Mouse (Mus musculus) kidney, embryonic 14.5 days (tissue): Measurements from ENCODE around the gene Tspan18. TPM values are rescaled to one million over a fixed set of nuclear protein-coding genes. Genes with fewer than 3 reads are reported as not detected.

Experiments
- ATAC-seq: fragments of 200-750 bp; cut with Nextera tagmentation; 2 replicates; pipeline ENCODE4 v1.8.0; 2017; ENCODE audit warnings: moderate number of reproducible peaks, mild to moderate bottlenecking, moderate TSS enrichment, moderate library complexity; ENCODE audit not compliant: low FRiP score, low TSS enrichment
- H3K27ac ChIP-seq: fragments of 300-500 bp; sonication (generic); 2 replicates; pipeline ENCODE4 v1.5.1; 2014; ENCODE audit warnings: low read depth, mild to moderate bottlenecking, low read length, moderate library complexity, mixed read lengths
- H3K27me3 ChIP-seq: fragments of 300-500 bp; sonication (generic); 2 replicates; pipeline ENCODE4 v1.6.1; 2014; ENCODE audit warnings: mild to moderate bottlenecking, low read length; ENCODE audit not compliant: control insufficient read depth, insufficient read depth
- H3K36me3 ChIP-seq: fragments of 300-500 bp; sonication (generic); 2 replicates; pipeline ENCODE4 v1.6.1; 2014; ENCODE audit warnings: low read length, mixed read lengths; ENCODE audit not compliant: control insufficient read depth, insufficient read depth
- H3K4me1 ChIP-seq: fragments of 300-500 bp; sonication (generic); 2 replicates; pipeline ENCODE4 v1.6.1; 2014; ENCODE audit warnings: low read length, mixed read lengths; ENCODE audit not compliant: control insufficient read depth, insufficient read depth
- H3K4me2 ChIP-seq: fragments of 300-500 bp; sonication (generic); replicated peaks from 2 replicates; pipeline ENCODE4 v1.6.1; 2014; ENCODE audit warnings: low read depth, mild to moderate bottlenecking, low read length
- H3K4me3 ChIP-seq: fragments of 300-500 bp; sonication (generic); 2 replicates; pipeline ENCODE4 v1.5.1; 2014; ENCODE audit warnings: mild to moderate bottlenecking, low read length
- H3K9ac ChIP-seq: fragments of 300-500 bp; sonication (generic); 2 replicates; pipeline ENCODE4 v1.6.1; 2014; ENCODE audit warnings: low read depth, mild to moderate bottlenecking, low read length, moderate library complexity
- H3K9me3 ChIP-seq: fragments of 300-500 bp; sonication (generic); 2 replicates; pipeline ENCODE4 v1.6.1; 2016; ENCODE audit warnings: low read length; ENCODE audit not compliant: control insufficient read depth
- WGBS: fragments of 180-500 bp; shearing (Covaris S2); extraction: QIAGEN DNeasy Blood & Tissue Kit; methylation state at CpG from one replicate; pipeline ENCODE4 v1.1.7; 2014; 5-methylcytosine and 5-hydroxymethylcytosine counted together
- polyA plus RNA-seq: library from polyadenylated mRNA; unstranded; fragments of >200 nt; fragmentation: Nextera tagmentation; extraction: Ambion mirVana; gene quantifications from 2 replicates; pipeline ENCODE4 v1.2.1, GENCODE M21; 2014

The Tspan18 gene
- polyA plus RNA-seq, 1 experiment from 2014 or later: 49.2 TPM

DNA sequence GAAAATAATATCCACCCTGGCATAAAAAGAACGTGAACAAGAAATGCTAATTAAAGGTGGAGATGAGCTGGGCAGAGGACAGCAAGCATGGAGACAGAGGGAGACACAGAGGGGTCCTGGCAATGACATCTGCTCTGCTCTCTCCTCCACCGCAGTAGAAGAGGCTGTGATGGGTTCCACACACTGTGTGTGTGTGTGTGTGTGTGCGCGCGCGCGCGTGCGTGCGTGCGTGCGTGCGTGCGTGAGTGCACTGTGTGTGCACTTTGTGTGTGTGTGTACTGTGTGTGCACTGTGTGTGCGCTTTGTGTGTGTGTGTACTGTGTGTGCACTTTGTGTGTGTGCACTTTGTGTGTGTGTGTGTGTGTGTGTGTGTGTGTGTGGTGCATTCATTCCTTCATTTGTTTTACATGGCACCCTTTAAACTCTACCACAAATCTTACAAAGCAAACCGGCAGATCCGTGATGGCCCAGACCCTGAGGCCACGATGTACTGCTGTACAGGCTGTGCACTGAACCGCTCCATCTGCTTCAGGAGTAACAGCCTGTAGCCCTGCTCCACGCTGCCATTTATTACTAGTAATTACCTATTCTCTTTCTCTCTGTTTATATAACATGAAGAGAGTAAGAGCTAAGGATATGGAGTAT lies 156.5 kb downstream of the Tspan18 start:
- no peak for ATAC-seq
- Histone ChIP-seq H3K27me3 (peaks cover 28% of the 10 kb centered on the region), H3K4me1 (peaks cover 29% of the 10 kb centered on the region), H3K4me3 (no peak overlapping the region), H3K27ac (no peak overlapping the region), H3K4me2 (no peak overlapping the region), H3K9ac (no peak overlapping the region), H3K9me3 (no peaks in the 10 kb centered on the region), H3K36me3 (no peaks in the 10 kb centered on the region)
- WGBS: 69% methylated on average over 20 of the region's 20 CpGs

DNA sequence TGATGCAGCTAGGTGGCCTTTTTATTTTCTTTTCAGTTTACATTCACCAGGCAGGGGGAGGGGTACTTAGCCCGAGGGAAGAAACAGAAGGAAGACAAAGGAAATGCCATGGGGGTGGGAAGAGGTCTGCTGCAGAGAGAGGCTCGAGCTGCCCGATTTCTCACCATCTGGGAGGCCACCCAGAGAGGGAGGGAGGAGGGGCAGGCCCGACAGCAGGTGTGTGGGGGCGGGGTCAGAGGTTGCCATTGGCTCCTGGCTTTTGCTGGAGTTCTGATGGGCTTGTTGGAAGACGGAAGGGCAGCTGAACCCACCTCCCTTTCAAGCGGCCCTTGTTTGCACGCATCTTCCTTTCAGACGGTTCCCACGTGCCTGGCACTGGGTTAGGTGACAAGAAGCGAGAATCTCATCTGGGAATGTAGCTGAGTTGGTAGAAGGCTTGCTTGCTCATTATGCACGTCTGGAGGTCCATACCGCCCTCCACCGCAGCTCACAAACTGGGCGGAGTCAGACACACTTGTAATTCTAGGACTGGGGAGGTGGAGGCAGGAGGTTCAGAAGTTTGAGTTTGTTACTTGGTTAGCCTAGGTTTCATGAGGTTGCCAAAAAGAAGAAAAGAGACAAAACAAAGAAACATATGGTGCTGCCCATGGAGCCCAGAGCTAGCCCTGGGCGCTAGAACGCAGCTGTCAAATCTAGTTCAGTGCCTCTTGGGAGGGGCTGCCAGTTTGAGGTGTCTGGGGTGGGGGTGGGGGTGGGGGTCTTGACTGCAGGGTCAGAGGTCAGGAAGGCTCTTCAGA lies 157.2 kb downstream of the Tspan18 start:
- peak; percentile 39 for ATAC-seq
- Histone ChIP-seq H3K27ac (peak overlapping the region; percentile 38; the same call in 1 of the 2 replicates), H3K27me3 (peaks cover 27% of the 10 kb centered on the region), H3K4me1 (peaks cover 29% of the 10 kb centered on the region), H3K9ac (no peak overlapping the region), H3K4me3 (no peak overlapping the region), H3K36me3 (no peaks in the 10 kb centered on the region), H3K9me3 (no peaks in the 10 kb centered on the region), H3K4me2 (peak overlapping the region; percentile 28)
- WGBS: 4% methylated on average over 17 of the region's 17 CpGs

DNA sequence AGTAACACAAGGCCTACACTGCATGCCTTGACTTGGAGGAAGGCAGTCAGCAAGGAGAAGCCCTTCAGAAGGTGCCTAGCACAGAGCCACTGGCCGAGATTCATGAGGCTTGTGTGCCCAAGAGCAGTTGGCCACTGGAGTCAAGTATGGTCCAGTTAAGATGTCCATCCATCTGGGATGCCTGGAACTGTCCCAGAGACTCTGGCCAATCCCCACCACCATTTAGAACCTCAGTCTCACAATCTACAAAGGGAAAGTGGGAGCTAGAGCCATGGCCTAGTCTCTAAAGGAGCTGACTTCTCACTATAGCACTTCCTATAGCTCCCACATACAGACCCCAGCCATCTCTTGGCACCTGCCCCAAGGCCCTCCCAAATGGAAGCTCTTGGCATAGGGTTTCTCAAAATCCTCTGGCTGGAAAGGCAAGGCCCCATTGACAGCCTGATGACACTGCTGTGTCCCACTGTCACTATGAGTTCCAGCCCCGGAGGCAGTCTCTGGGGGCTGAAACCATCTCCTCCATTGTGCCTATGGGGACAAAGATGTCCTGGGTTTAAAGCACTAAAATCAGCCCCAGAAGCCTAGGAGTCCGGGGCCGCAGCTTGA lies 158.0 kb downstream of the Tspan18 start:
- H3K9me3 ChIP-seq: no peaks in the 10 kb centered on the region
- H3K27me3 ChIP-seq: peaks cover 22% of the 10 kb centered on the region
- 22% methylated on average over 4 of the region's 4 CpGs for WGBS
- H3K4me2 ChIP-seq: no peak overlapping the region; the same call in 1 of the 2 replicates
- peaks cover 29% of the 10 kb centered on the region for H3K4me1 ChIP-seq
- ATAC-seq: no peak
- no peak overlapping the region for H3K4me3 ChIP-seq
- peak overlapping the region; percentile 38; the same call in 1 of the 2 replicates for H3K27ac ChIP-seq
- H3K9ac ChIP-seq: 0 out of 2 replicates have a peak overlapping the region, but pooled peaks have one; percentile 18
- H3K36me3 ChIP-seq: no peaks in the 10 kb centered on the region

DNA sequence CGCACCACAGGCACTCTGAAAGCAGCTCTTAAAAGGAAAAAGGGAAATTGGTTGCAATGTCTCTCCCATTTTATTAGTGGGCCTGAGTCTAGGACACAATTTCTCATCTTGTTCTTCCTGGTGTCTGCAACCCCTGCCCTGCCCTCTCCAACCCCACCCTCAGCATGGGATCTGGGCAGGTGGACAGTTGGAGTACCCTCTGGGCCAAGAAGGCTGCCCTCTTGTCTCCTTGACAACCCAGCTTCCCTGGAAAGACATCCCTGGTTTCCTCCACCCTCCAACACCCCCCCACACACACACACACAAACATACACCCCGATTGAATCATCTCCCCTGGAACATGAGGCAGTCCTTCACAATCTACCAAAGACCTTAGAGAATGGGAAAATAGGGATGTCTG lies 158.6 kb downstream of the Tspan18 start:
- Histone ChIP-seq H3K4me3 (no peak overlapping the region), H3K27me3 (peaks cover 22% of the 10 kb centered on the region), H3K36me3 (no peaks in the 10 kb centered on the region), H3K9ac (no peak overlapping the region), H3K4me2 (no peak overlapping the region), H3K9me3 (no peaks in the 10 kb centered on the region), H3K4me1 (peaks cover 29% of the 10 kb centered on the region), H3K27ac (no peak overlapping the region)
- WGBS: 70% methylated on average over 2 of the region's 2 CpGs
- no peak for ATAC-seq

DNA sequence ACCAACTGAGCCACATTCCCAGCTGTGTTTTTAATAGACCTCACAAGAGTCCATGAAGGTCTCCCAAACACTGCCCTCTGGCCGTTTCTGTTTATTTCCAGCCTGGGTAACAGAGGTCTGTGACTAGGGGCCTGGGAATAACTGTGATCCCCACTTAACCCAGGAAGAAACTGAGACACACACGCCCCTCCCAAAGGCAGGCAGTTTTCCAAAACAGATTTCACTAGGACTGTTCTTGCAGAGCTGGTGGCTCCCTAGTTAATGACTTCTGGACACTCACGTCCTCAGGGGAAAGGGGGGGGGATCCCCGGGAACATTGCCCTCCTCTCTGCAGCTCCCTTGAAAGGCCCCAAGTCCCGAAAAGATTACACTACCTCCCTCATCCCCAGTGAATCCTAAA lies 159.0 kb downstream of the Tspan18 start:
- Histone ChIP-seq H3K9ac (no peak overlapping the region), H3K27ac (no peak overlapping the region), H3K9me3 (no peaks in the 10 kb centered on the region), H3K4me1 (peaks cover 29% of the 10 kb centered on the region), H3K36me3 (no peaks in the 10 kb centered on the region), H3K4me2 (no peak overlapping the region), H3K27me3 (peaks cover 20% of the 10 kb centered on the region), H3K4me3 (no peak overlapping the region)
- no peak for ATAC-seq
- 22% methylated on average over 5 of the region's 5 CpGs for WGBS

DNA sequence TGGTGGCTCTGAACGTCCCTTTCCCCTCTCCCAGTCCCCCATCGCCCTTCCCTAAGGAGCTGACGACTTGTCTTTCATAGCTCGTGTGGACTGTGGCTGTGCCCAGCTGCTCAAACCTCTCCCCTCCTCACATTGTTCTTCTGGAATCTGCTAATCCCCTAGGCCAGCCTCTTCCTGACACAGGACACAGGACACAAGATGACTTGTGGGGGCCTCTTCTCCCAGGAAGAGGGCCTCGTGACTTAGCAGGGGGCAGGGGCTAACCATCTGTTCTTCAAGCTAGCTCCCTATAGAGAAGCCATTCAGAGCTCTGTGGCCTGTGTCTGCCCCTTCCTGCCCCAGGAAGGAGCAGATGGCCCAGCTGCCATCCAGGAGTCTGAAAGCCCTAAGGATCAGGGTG lies 160.1 kb downstream of the Tspan18 start:
- Histone ChIP-seq H3K27me3 (peaks cover 10% of the 10 kb centered on the region), H3K4me3 (no peak overlapping the region), H3K9ac (no peak overlapping the region), H3K4me2 (no peak overlapping the region), H3K4me1 (peaks cover 21% of the 10 kb centered on the region), H3K9me3 (no peaks in the 10 kb centered on the region), H3K36me3 (no peaks in the 10 kb centered on the region), H3K27ac (no peak overlapping the region)
- 26% methylated on average over 5 of the region's 5 CpGs for WGBS
- ATAC-seq: no peak; the same call in 1 of the 2 replicates

DNA sequence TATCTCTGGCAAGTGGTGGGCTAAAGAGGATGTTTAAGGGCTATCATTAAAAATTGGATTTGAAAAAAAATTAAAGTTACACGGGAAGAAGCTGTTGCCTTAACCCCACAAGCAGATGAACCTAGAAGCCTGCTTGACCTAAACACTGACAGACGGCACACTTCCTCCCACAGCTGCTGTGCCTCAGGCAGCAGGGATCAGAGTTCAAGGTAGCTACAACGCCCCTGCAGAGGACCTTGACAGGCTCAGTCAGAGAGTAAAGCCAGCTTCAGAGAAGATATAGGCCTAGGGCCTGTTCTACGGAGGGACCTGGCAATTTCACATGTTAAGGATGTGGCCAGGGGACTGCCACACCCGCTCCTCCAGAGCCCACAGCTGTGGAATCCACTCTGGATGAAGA lies 161.8 kb downstream of the Tspan18 start:
- Histone ChIP-seq H3K27me3 (no peaks in the 10 kb centered on the region), H3K9me3 (no peaks in the 10 kb centered on the region), H3K36me3 (no peaks in the 10 kb centered on the region), H3K27ac (no peak overlapping the region), H3K4me3 (no peak overlapping the region), H3K4me2 (no peak overlapping the region), H3K9ac (no peak overlapping the region), H3K4me1 (peaks cover 18% of the 10 kb centered on the region)
- 35% methylated on average over 5 of the region's 5 CpGs for WGBS
- ATAC-seq: no peak

DNA sequence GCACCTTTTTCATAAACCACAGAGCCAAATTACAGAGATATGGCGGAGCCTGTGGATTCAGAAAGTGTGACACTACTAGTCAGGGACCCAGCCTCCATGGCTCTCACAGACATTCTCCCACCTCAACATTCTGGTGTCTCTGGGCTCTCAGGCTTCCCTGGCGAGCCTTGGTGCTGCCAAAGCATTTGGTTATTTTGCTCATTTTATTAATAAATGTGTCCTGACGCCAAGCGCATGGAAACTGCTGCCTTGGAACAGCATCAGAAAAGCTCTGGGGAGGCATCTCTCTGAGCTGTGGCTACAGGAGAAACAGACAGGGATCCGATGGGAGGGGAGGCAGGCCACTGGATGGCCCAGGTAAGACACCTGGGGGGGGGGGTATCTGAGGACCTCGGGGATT lies 162.4 kb downstream of the Tspan18 start:
- no peak for ATAC-seq
- no peak overlapping the region for H3K4me2 ChIP-seq
- 87% methylated on average over 6 of the region's 6 CpGs for WGBS
- H3K36me3 ChIP-seq: no peaks in the 10 kb centered on the region
- H3K4me3 ChIP-seq: no peak overlapping the region
- peaks cover 13% of the 10 kb centered on the region for H3K4me1 ChIP-seq
- no peaks in the 10 kb centered on the region for H3K27me3 ChIP-seq
- H3K9ac ChIP-seq: no peak overlapping the region
- H3K9me3 ChIP-seq: no peaks in the 10 kb centered on the region
- H3K27ac ChIP-seq: no peak overlapping the region

DNA sequence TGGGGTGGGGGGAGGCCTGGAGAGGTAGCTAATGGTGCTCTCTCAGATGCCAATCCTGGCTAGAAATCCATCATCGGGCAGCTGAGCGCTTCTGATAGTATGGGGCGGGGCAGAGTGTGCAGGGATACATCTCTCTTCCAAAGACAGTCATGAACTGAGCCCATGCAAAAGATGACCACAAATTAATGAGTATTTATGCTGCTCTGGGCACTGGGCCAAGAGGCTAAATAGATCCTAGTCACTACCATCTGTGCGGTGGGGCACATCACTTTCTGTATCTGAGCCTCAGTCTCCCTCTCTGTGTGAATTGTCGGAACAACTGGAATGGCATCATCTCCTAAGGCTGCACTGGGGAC lies 163.5 kb downstream of the Tspan18 start:
- H3K4me1 ChIP-seq: peaks cover 7% of the 10 kb centered on the region
- H3K27me3 ChIP-seq: no peaks in the 10 kb centered on the region
- no peak overlapping the region for H3K4me3 ChIP-seq
- no peak overlapping the region for H3K4me2 ChIP-seq
- WGBS: 89% methylated on average over 5 of the region's 5 CpGs
- ATAC-seq: no peak
- H3K27ac ChIP-seq: no peak overlapping the region
- no peak overlapping the region for H3K9ac ChIP-seq
- no peaks in the 10 kb centered on the region for H3K9me3 ChIP-seq
- no peaks in the 10 kb centered on the region for H3K36me3 ChIP-seq
